In genomic region chr11:28812564-28812963, GRCm38 (mm10) we compare ENCODE assay signal across 14 mouse cellular contexts. TPM values are rescaled to one million over a fixed set of nuclear protein-coding genes. Genes with fewer than 3 reads are reported as not detected.
DNase-seq lines count a peak whose midpoint lies in the region; ATAC-seq lines count a peak whose summit lies in the region.
"Had no signal": no experiment of that assay in that cellular context is flagged by ENCODE, and none has a peak within 500 bp of the region (broad histone marks: within the 10 kb centered on the region; RNA-seq: fewer than 3 reads in every experiment).

No protein-coding gene starts in this region.

- ATAC-seq in kidney, embryonic 16.5 days (ENCODE audit: low FRiP score, low TSS enrichment) = no peak
- ATAC-seq in intestine, embryonic 15.5 days = peak; percentile 88
- ATAC-seq in megakaryocyte, adult 5-6 weeks (ENCODE audit: poor library complexity, severe bottlenecking) = 0 out of 2 replicates have a peak, but pooled peaks have one; percentile 35

- H3K36me3 ChIP-seq in kidney, embryonic 16.5 days (ENCODE audit: insufficient read depth, low read length) = no peaks in the 10 kb centered on the region
- H3K36me3 ChIP-seq in intestine, embryonic 15.5 days = no peaks in the 10 kb centered on the region
- H3K36me3 ChIP-seq: heart, embryonic 12.5 days; midbrain, embryonic 10.5 days; neural tube, embryonic 12.5 days had no signal

- intact Hi-C loops in gastrocnemius, postnatal 14 days (cut with DNase I; ENCODE audit: low total_unique reads) = loop anchor here (5.0 kb wide), 1 partner anchor 205 kb away; no protein-coding TSS in a partner anchor

- H3K4me2 ChIP-seq in kidney, embryonic 16.5 days (replicated peaks; ENCODE audit: low read depth, low read length) = no peak overlapping the region
- no peak overlapping the region for H3K4me2 ChIP-seq in intestine, embryonic 15.5 days (replicated peaks)
- H3K4me2 ChIP-seq: heart, embryonic 12.5 days; neural tube, embryonic 12.5 days had no signal

- no peak overlapping the region for H3K9ac ChIP-seq in kidney, embryonic 16.5 days (replicated peaks; ENCODE audit: low read length)
- no peak overlapping the region for H3K9ac ChIP-seq in intestine, embryonic 15.5 days
- H3K9ac ChIP-seq: heart, embryonic 12.5 days; neural tube, embryonic 12.5 days had no signal

- H3K27ac ChIP-seq in kidney, embryonic 16.5 days (ENCODE audit: low read length) = no peak overlapping the region
- no peak overlapping the region for H3K27ac ChIP-seq in intestine, embryonic 15.5 days
- H3K27ac ChIP-seq: midbrain, embryonic 10.5 days; neural tube, embryonic 12.5 days had no signal

- no peak overlapping the region for H3K4me3 ChIP-seq in kidney, embryonic 16.5 days (ENCODE audit: low read length)
- H3K4me3 ChIP-seq in intestine, embryonic 15.5 days (replicated peaks) = no peak overlapping the region
- H3K4me3 ChIP-seq: erythroblast, embryonic 14.5 days; heart, embryonic 12.5 days; midbrain, embryonic 10.5 days; neural tube, embryonic 12.5 days had no signal

- WGBS in kidney, embryonic 16.5 days = 53% methylated on average over 2 of the region's 2 CpGs
- 23% methylated on average over 2 of the region's 2 CpGs for WGBS in intestine, embryonic 15.5 days

- no peaks in the 10 kb centered on the region for H3K27me3 ChIP-seq in kidney, embryonic 16.5 days (ENCODE audit: insufficient read depth, low read length)
- no peaks in the 10 kb centered on the region for H3K27me3 ChIP-seq in intestine, embryonic 15.5 days (replicated peaks)
- H3K27me3 ChIP-seq: heart, embryonic 12.5 days; neural tube, embryonic 12.5 days had no signal

- peak; percentile 3 for DNase-seq in kidney, adult 18-20 months
- DNase-seq in MEL-GATA-1-ER (ENCODE audit: extremely low read depth, low read depth) = peak; percentile 14
- no peak for DNase-seq in gastrocnemius, postnatal 14 days
- no peak for DNase-seq in right cerebral cortex, adult 18-20 months
- no peak for DNase-seq in adrenal gland, adult 18-20 months (ENCODE audit: low spot score in 2 of 2)
- DNase-seq: cerebellum, adult 9-11 months; right cerebral cortex, postnatal 25 days had no signal

- H3K9me3 ChIP-seq in kidney, embryonic 16.5 days (ENCODE audit: low read length) = no peaks in the 10 kb centered on the region
- no peaks in the 10 kb centered on the region for H3K9me3 ChIP-seq in intestine, embryonic 15.5 days
- H3K9me3 ChIP-seq: heart, embryonic 12.5 days; midbrain, embryonic 10.5 days; neural tube, embryonic 12.5 days had no signal

- no peaks in the 10 kb centered on the region for H3K4me1 ChIP-seq in kidney, embryonic 16.5 days (ENCODE audit: insufficient read depth, low read length)
- no peaks in the 10 kb centered on the region for H3K4me1 ChIP-seq in intestine, embryonic 15.5 days (replicated peaks)
- H3K4me1 ChIP-seq: midbrain, embryonic 10.5 days; neural tube, embryonic 12.5 days had no signal

RNA-seq across cellular contexts. Expression of gene Efemp1, which starts 40.4 kb away (rescaled TPM):
- polyA plus RNA-seq in kidney, embryonic 16.5 days (2015; fragmentation: Nextera tagmentation; extraction: Ambion mirVana) = 20.5 and 22.7 TPM in 2 replicates
- polyA plus RNA-seq in intestine, embryonic 15.5 days (2015; fragmentation: Nextera tagmentation; extraction: Ambion mirVana) = 12.9 and 15.5 TPM in 2 replicates
- 0.21 TPM in 1 of 2 replicates, not detected in the other for total RNA-seq in megakaryocyte, adult 5-6 weeks (2015)
- 0.12 TPM in 1 of 2 replicates, not detected in the other for total RNA-seq in megakaryocyte, adult 5-6 weeks (2017)
- 10 to 100 TPM; 11.5 to 16.2 TPM for total RNA-seq in gastrocnemius, postnatal 14 days (2021)
- 10 to 100 TPM; 57.8 to 82.4 TPM for total RNA-seq in adrenal gland, adult 18-20 months (2021)
- polyA plus RNA-seq: erythroblast, embryonic 14.5 days had no signal

Comparison
In these comparisons a context has a peak if more than half of its experiments do, and no peak if none do; other contexts are left out.
1. DNase-seq: peak in kidney, adult 18-20 months (single experiment) and MEL-GATA-1-ER (single experiment); none in gastrocnemius, postnatal 14 days (single experiment), right cerebral cortex, adult 18-20 months (single experiment) and adrenal gland, adult 18-20 months (0 of 2).
2. RNA of gene Efemp1, which starts 40.4 kb away (total RNA-seq): 57.8 to 82.4 TPM in adrenal gland, adult 18-20 months and 11.5 to 16.2 TPM in gastrocnemius, postnatal 14 days; 0.12 to 0.21 TPM in megakaryocyte, adult 5-6 weeks; every median in the first group is over 10 times any median in the second.